Mouse (Mus musculus) lung, postnatal 14 days (tissue): ENCODE results near the gene Slc6a16.

Experiments used
- DNase-seq: peaks from one replicate; pipeline ENCODE4 v3.0.0; 2021

The Slc6a16 gene

DNA sequence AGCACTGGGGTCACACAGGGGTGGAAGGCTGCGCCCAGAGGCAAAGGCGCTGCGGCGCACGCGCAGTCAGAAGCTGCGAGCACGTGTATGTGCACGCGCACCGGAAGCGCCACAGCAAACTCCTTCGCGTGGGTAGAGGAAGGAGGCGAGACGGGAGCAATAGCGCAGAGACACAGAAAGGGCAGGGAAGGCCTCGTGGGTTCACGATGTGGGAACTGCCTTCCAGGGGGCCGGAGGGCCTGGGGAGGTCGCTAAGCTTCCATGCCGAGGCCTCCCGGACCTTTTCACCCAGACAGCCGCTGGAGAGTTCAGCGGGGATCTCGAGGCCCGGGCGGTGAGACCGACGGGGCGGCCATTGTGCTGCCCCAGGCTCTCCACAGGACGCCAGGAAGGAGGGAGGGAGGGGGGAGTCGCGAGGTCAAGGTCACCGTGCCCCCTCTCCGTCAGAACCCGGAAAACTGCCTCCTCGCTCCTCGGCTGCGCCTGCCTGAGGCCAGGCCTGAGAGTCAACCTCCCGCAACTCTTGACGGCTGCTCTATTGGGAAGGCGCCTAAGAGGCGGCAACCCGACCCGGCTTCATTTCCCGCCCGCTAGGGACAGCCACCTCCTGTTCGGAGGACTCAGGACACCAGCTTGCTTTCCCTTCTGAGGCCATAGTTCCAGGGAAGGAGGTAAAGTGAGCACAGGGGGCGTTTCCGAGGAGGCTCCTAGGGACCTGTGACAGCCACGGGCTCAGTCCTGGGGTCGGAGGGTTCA, at the start of gene Slc6a16:
Gene Slc6a16, plus strand, starts transcription at position 453 of the 756 bp plus-strand sequence.
- no peak for DNase-seq

DNA sequence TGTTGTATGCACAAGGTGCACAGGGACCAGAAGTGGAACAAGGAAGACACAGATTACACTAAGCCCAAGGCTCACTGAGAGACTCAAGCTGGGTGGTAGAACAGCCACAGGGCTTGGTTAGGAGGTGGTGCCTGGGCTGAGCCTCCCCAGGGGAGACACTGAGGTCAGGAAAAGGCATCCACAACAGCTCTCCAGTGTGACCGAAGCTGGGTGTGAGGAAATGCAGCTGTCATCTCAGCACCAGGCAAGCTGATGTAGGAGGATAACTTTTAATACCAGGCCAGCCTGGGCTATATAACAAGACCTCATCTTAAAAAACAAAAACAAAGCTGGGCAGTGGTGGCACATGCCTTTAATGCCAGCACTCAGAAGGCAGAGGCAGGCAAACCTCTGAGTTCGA, 49.7 kb upstream of the Slc6a16 start:
- no peak for DNase-seq

DNA sequence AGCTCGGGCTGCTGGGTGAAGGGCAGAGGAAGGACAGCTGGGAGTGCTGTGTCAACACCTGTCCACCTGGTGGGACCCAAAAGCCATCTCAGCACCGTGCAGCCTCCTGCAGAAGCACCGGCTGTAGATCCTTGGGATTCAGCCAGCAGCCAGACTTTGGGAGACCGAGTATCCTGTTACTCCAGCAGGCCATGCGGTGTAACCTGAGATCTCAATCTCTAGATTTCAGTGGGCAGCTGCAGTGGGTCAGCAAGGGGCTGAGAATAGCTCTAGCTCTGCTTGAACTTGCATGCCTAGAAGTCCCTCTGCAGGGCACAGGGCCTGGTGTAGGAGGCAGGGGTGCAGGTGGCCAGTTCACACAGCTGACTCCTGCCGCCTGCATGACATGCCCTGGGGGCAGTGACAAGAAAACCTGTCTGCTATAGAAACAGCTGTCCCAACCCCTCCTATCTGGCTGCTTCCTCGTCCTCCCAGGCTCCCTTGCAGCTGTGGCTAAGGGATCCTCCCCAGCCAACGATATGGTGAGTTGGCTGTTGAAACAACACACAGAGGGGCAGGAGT, 49.0 kb upstream of the Slc6a16 start:
- no peak for DNase-seq

DNA sequence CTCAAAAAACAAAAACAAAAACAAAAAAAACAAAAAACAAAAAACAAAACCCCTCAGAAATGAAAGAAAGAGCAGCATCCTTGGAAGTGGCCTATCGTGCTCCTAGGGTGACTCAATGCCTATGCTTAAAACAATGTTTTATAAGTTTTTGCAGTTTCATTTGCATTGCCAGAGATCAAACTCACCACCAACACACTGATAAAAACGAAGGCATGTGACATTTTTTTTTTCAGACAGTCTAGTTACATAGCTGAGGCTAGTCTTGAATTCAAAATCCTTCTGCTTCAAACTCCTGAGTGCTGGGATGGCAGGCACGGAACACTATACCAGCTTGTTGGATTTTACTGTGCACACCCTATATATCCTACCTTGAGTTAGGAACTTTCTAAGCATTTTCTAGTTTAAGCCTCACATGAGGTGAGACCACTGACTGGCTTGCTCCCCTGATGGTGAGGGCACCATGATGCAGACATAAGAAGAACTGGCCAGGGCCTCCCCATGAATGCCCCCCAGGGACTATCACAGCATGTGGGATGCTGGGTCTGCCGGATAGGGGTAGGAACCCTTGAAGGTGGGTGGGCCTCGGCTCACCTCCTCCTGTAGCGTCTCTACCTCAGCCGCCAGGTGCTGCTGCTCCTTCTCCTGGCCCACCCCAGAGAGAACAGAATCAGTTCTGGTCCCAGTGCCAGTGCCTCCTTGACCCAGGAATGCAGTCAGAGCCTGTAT, 48.1 kb upstream of the Slc6a16 start:
- DNase-seq, result no peak

DNA sequence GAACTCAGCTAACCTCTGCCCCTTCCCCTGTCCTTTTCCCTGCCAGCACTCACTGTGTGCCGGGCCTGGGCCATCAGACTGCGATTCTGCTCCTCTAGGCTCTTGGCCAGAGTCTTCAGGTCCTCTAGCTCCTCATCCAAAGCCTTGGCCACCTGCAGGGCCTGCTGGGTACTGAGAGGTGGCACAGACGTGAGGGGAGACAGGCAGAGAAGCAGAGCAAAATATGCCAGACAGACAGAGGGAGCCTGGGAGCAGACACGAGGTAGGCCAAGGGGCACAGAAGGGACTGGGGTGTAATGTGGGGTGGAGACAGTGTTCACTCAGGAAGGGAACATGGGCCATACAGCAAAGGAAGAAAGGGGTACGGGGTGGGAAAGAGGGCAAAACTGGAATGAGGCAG, 47.5 kb upstream of the Slc6a16 start:
- DNase-seq, result no peak

DNA sequence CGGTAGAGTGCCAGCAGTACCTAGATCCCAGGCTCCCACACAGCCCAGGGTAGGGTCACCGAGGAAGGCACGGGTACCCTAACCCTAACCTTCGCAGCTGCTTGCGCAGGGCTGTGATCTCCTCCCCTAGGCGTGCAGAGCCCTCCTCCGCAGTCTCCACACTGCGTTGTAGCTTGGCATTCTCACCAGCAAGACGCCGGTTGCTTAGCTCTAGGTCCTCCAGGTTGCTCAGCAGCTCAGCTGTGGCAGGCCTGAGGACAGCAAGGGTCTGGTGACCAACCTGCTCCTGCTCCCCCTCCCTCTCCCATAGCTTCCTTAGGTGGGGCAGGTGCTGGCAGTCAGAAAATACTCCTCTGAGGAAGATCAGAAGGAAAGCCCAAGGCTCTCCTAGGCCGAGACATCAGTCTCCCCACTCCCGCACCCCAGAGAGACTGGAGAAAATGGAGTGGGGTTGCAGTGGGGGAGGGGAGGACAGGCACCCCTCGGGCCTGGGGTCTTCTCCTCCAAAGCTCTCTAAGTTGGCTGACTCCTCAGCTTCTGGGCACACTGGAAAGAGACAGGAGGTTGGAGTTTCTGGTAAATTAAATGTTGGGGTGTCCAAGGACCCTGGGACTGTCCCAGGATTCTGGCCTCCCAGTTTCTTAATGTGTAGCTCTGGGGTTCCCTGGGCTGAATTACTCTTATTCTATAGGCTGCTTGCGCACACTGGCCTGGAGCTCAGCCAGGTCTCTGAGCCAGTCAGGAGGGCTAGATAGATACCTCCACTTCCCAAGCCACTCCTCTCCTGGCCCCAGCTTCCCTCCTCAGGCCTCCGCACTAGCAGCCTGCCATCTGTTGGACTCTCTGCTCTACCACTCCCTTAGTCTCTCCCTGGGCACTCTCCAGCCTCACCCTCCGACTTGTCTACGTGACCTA, 46.8 kb upstream of the Slc6a16 start:
- DNase-seq, result no peak

DNA sequence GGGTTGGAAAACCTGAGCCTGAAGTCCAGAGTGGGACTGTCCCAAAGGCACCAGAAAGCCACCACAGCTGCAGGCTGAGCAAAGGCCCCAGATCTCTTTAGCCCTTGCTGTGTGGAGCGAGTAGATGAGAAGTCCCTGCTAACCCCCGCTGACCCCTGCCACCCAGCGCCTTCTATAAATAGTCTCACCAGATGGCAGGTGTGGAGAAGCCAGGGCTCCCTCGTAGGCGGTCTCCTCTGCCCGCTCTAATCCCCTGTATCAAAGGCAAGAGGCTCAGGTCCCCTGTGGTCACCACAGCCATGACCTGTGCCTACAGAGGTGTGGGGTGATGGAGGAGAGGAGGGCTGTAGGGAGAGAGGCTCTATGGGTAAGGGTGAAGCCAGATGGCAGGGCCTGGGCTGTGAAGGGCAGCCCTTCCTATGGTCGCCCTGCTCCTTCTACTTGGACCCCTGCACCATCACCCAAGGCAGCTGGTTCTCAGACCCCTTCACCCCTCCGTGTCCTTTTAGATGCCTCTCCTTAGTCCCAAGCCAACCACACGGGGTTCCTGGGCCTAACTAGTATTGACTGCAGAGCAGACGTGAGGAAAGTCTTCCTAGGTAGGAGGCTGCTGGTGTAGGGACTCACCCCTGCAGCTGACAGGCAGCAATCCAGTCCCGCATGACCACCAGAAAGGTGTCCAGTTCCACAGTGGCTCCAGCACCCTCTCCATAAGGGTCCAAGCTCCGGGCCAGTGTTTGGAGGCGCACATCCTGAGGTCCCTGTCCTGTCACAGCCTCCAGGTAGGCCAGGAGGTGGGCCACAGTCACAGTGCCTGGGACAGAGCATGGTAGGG, 45.3 kb upstream of the Slc6a16 start:
- DNase-seq, result no peak

DNA sequence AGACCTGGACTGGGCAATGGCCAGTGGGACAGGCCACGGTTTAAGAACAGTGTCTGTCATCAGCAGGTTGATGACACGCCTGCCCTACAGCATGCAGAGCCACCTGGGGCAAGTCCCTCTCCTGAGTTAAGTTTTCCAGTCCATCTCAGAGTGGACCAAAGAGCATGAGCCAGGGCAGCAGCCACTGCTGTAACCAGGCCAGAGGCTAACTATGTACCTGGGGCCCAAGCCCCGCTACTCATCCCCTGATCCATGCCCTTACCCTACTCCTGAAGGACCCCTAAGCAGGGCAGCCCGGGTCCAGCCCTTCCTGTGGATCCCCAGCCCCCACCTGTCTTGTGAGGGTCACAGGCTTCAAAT, 44.7 kb upstream of the Slc6a16 start:
- DNase-seq, result no peak

DNA sequence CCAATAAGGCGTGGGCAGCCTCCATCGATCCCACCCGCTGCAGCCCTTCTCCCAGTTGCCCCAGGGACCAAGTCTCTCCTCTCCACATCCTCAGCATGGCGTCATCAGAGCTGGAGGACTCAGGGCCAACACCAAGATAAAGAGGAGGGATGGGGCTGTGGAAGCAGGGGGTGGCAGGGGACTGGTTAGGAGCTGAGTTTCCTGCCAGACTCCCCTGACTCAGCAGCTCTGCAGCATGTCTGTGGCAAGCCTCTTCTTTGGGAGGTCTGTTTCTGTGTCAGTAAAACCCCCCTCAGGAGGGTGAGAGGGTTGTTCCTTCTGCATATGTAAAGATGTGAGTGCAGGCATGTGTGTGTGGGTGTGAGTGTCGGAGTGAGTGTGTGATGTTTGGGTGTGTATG, 43.9 kb upstream of the Slc6a16 start:
- no peak for DNase-seq

DNA sequence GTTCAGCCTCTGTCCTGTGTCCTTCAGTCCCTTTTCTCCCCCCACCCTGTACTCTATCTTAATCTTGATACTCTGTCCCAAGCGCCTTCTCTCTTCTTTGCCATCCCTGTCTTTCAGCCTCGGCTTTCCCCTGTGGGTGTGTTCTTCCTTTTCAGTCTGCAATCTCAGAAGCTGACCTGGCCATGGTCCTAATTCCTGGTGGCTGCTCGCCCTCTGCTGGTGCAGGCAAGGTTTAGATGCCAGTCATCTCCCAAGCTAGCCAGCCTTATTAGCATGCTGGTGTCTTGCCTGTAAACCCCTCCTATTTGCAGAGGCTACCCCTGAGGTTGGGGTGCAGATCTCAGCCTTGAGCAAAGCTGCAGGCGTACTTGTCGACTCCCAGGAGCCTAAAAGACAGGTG, 42.5 kb upstream of the Slc6a16 start:
- peak; percentile 80 for DNase-seq

DNA sequence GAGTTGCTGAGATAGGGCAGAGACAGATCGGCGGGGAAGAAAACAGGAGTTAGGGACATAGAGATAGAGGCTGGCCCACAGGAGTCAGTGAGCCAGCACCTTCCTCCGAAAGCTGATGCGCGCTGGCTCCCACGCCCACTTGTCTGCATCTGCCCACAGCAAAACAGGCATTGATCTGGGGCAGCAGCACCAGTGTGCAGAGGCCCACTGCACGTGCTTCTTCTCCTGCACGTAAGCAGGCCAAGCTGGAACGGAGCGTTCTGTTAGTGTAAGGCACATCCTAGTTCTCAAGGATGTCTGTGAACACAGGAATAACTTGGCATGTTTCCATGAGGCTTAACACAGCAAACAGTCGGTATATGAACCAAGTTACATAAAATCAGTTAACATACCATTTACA, 41.9 kb upstream of the Slc6a16 start:
- DNase-seq, result no peak

DNA sequence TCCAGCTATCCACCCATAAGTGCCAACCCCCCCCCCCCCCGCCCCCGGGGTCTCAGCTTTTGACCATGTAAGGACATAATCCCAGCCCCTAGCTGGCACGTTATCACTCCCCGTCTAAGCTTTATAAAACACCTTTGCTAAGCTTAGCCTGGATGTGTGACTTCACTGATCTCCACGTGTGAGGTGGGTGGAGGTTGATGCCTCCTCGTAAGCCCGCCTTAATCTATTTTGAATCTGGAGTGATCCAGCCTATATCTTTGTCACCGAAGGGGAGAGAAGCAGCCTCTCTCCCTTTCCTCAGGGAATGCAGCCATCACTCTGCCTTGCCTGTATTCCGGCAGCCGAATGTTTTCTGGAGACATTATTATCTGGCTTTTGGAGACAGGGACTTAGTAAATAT, 38.2 kb upstream of the Slc6a16 start:
- DNase-seq, result no peak

DNA sequence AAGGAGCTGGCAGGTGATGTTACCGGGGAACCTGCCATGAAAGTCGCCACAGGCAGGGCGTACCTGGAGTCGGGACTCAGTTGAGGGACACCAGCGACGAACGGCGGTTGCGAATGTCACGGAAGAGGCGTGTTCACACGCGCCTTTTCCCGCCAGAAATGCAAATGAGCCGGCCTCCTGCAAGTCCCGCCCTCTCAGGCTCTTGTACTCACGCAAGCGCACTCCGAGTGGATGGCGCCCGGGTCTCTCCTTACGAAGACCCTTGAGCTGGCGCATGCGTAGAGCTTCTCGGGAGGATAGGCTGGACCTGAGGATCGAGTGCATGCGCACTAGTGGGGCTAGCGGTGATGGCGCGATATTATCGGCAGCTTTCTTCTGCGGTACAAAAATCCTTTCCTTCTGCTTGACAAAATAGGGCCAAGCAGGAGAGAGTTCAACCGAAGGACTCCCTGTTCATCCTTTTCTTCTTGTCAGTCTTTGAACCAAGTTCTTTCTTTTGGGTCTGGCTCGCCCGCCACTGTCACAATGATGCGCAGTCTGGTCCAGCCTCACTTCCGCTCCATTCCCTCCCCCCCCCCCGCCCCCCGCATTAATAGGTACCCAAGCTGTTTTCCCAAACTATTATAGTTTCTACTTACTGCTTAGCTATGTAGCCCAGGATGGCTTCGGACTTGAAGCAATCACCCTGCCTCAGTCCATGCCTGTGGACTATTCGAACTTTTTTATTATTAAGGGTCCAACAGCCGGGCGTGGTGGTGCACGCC, 36.3 kb upstream of the Slc6a16 start, which contains the start of gene Ccdc155:
Gene Ccdc155, minus strand, starts transcription at position 513 of the 764 bp plus-strand sequence.
- peak; percentile 93 for DNase-seq

DNA sequence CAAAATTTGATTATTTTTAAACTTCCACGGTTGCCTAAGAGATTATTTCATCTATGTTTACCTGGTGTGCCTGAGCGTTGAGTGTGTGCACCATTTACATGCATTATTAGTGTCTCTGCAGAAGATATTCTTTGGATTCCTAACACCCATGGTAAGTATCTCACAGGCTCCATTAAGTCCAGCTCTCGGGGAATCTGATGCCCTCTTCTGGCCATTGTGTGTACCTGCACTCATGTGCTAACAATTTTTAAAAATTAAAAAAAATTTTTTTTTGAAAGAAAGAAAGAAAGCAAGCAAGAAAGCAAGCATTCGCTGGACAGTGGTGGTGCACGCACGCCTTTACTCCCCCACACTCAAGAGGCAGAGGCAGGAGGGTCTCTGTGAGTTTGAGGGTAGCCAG, 32.6 kb upstream of the Slc6a16 start:
- DNase-seq, result no peak

DNA sequence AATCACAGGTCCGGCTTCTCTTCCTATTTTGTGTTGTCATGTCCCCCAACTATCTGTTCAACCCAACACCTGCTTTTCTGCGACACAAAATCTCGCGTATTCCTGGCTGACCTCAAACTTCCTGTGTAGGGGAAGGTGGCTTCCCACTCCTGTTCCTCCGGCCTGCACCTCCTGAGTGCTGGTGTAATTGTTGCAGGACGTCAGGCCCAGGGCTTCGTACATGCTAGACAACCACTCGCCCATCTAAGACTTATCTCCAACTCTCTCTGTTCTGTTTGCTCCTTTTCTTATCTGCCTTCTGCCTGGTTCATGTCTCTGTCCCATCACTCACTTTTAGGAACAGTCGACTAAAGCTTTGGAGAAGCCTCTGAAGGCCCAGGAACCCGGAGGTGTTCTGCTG, 29.8 kb upstream of the Slc6a16 start:
- DNase-seq, result no peak

DNA sequence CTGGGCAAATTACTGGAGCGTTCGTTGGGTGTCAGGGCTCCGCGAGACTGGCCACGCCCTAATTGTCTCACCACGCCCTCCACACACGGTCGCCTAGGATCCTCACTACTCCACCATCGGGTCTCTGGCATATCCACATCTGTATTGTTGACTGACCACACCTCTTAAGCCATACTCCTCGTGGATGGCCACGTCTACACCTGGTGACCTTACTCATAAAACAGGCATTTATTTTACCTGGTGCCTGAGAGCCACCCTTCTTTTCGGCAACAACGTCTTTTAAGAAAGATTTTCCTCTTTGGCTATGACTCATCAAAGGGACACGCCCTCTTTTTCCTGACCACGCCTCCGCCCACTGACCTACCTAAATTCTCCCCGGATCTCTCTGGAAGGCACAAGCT, 29.0 kb upstream of the Slc6a16 start, which contains the start of gene Dkkl1:
Gene Dkkl1, minus strand, starts transcription at position 297 of the 401 bp plus-strand sequence.
- no peak for DNase-seq

DNA sequence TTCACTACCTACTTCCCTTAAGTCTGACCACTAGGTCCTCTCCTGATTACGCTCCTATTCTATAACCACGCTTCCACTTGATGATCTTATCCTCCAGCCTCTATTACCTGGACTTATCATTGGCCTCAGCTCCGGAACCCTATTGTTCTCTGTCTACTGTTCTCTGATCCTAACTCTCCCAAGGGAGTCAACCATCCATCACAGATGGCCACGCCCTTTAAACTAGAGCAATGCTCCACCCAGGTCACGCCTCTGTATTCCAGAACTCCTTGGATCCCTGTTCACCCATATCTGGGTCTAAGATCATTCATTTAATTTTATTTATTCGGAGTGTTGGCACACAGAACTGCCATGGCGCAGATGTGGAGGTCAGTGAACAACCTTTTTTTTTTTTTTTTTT, 28.5 kb upstream of the Slc6a16 start:
- DNase-seq, result no peak

DNA sequence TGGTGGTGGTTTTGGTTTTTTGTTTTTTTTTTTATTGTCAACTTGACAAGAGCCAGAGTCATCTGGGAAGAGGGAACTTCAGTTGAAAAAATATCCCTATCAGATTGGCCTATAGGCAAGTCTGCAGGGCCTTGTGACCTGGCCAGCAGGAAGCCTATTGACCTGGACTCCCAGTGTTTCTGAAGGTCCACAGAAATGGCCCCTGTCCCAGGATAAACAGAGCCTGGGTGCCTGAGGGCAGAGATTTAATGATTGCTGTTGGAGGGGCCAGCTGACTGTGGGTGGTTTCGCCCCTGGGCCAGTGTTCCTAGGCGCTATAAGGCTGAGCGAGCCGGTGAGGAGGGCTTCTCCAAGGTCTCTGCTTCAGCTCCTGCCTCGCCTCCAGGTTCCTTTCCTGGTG, 27.2 kb upstream of the Slc6a16 start:
- DNase-seq, result no peak

DNA sequence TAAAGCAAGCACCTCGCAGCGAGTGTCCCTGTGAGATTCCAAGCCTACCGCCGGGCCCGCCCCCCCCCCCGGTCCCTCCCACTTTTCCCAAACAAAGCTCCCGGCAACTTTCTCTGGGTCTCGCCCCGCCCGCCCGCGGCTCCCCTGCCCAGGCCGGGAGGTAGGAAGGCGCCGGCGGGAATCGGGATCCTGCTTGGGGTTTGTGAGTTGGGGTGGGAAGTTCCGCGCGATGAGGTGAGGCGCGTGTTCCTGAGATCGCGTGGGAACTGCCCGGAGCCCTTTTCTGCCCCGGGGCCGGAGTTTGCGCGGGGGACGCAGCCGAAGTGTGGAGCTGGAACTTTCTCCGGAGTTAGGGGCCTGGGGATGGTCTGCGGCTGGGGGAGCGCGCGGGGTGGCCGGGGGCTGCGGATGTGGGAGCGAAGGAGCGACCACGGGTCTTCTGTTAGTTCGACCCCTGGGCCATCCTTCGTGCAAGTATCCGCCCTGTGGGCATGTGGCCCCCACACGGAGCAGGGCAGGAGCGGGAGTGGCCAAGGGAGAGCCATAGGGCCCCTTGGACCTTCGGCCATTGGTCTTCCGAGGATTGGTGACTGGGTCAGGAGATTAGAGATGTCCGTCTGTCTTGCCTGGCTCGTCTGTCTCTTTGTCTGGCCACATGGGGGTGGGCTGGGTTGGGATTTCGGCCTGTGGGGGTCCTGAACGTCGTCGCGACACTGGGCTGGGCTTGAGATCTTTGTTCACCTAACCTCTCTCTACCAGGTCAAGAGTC, 25.0 kb upstream of the Slc6a16 start, which contains the start of gene Tead2:
Gene Tead2, plus strand, starts transcription at position 81 of the 769 bp plus-strand sequence.
- DNase-seq, result peak; percentile 69

DNA sequence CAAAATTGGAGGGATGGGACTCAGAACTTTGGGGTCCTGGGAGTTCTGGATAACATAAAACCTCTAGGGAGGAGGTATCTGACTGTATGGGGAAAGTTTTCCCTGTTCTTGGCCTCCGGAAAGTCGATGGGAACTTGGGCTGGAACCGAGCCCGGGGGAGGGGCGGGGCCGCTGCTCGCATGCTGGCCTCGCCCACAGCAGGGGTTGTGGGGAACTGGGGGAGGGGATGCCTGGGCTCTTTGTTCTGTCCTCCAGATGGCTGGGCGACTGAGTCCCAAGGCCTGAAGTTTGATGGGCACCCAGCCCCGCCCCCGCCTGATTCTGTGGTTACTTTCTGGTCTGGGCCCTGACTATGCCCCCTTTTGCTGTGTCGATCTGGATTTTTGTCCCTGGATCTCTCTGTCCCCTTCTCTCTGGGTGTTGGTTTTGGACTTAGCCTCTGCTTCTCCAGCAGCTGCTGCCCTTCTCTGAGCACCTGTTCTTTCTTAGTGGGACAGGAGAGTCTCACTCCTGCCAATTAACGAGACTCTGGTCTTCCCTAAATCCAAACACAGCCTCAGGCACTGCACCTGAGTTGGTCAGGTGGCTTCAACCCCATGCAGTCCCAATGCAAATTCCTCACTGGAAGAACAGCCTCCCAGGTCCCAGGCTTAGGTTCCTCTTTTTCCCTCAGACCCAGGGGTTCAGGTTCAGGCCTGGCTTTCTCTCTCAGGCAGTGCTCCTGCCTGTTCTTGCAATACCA, 24.3 kb upstream of the Slc6a16 start:
- peak; percentile 83 for DNase-seq
